Mouse (Mus musculus) heart, embryonic 11.5 days (tissue): ENCODE measurements around the gene Smagp. TPM values are rescaled to one million over a fixed set of nuclear protein-coding genes. Genes with fewer than 3 reads are reported as not detected.

Experiments used
- ATAC-seq: fragments of 200-750 bp; cut with Nextera tagmentation; replicated peaks from 2 replicates; pipeline ENCODE4 v1.8.0; 2017; ENCODE audit warnings: moderate library complexity; ENCODE audit not compliant: insufficient number of reproducible peaks, low FRiP score, low TSS enrichment
- H3K27ac ChIP-seq: fragments of 300-500 bp; sonication (generic); 2 replicates; pipeline ENCODE4 v1.5.1; 2014; ENCODE audit warnings: mild to moderate bottlenecking, low read depth, low read length
- H3K27me3 ChIP-seq: fragments of 300-500 bp; sonication (generic); 2 replicates; pipeline ENCODE4 v1.6.1; 2014; ENCODE audit warnings: mild to moderate bottlenecking, low read length, mixed read lengths; ENCODE audit not compliant: control insufficient read depth, insufficient read depth
- H3K36me3 ChIP-seq: fragments of 300-500 bp; sonication (generic); 2 replicates; pipeline ENCODE4 v1.6.1; 2014; ENCODE audit warnings: mild to moderate bottlenecking, low read length, moderate library complexity, mixed read lengths; ENCODE audit not compliant: control insufficient read depth, insufficient read depth
- H3K4me1 ChIP-seq: fragments of 300-500 bp; sonication (generic); 2 replicates; pipeline ENCODE4 v1.6.1; 2014; ENCODE audit warnings: low read length; ENCODE audit not compliant: control insufficient read depth, insufficient read depth
- H3K4me2 ChIP-seq: fragments of 300-500 bp; sonication (generic); 2 replicates; pipeline ENCODE4 v1.6.1; 2014; ENCODE audit warnings: mild to moderate bottlenecking, moderate library complexity
- H3K4me3 ChIP-seq: fragments of 300-500 bp; sonication (generic); 2 replicates; pipeline ENCODE4 v1.5.1; 2014; ENCODE audit warnings: low read depth, low read length
- H3K9ac ChIP-seq: fragments of 300-500 bp; sonication (generic); 2 replicates; pipeline ENCODE4 v1.6.1; 2014; ENCODE audit warnings: mild to moderate bottlenecking, low read depth, low read length, moderate library complexity
- H3K9me3 ChIP-seq: fragments of 300-500 bp; sonication (generic); replicated peaks from 2 replicates; pipeline ENCODE4 v1.6.1; 2016; ENCODE audit warnings: low read length; ENCODE audit not compliant: control insufficient read depth
- WGBS: fragments of 180-500 bp; shearing (Covaris S2); extraction: QIAGEN DNeasy Blood & Tissue Kit; methylation state at CpG from one replicate; pipeline ENCODE4 v1.1.7; 2014; ENCODE audit not compliant: insufficient replicate concordance; 5-methylcytosine and 5-hydroxymethylcytosine counted together
- polyA plus RNA-seq: library from polyadenylated mRNA; unstranded; fragments of >200 nt; fragmentation: Nextera tagmentation; extraction: Ambion mirVana; gene quantifications from 2 replicates; pipeline ENCODE4 v1.2.1, GENCODE M21; 2014

The Smagp gene
- polyA plus RNA-seq, 1 experiment from 2014 or later: 12.2 TPM

DNA sequence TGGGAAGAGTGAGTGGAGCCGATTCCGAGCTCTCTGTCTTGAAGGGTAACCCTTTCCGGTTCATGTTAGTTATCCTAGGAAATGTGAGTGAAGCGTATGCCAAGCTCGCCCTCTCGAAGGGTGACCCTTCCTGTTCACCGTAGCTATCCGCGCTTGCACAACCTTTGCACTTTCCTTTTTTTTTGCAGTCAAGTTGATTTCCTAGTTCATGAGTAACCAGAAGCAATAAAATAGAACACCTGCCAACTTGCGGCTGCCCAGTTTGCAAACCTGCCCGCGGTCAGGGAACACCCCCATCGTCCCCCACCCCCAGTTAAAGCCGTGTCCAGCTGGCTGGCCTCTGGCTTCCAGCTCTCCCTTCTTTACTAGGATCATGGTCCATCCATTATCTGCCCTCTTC is 42.3 kb upstream of the Smagp start:
- H3K9ac ChIP-seq: no peak overlapping the region
- no peak overlapping the region for H3K27ac ChIP-seq
- 86% methylated on average over 14 of the region's 14 CpGs for WGBS
- no peaks in the 10 kb centered on the region for H3K36me3 ChIP-seq
- no peaks in the 10 kb centered on the region for H3K27me3 ChIP-seq
- ATAC-seq: no peak
- peaks cover 10% of the 10 kb centered on the region for H3K4me1 ChIP-seq
- no peak overlapping the region for H3K4me3 ChIP-seq
- no peaks in the 10 kb centered on the region for H3K9me3 ChIP-seq
- no peak overlapping the region for H3K4me2 ChIP-seq

DNA sequence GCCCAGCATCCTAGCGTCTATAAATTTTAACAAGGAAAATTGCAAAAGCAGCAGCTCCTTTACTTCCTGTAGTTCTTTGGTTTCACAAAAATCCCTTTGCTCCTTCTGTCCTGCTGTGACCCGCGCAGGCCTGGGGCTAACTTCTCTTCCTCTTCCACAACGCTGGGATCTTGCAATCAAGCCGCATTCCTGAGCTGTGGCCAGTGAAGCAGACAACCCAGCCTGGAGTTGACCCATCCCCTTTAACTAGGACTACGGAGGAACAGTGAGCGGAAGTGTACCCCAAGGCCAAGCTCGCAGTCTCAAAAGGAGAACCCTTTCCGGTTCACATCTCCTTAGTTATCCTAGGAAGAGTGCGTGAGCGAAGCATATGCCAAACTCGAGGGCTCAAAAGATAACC is 41.8 kb upstream of the Smagp start:
- H3K9ac ChIP-seq: no peak overlapping the region
- WGBS: 77% methylated on average over 12 of the region's 12 CpGs
- no peaks in the 10 kb centered on the region for H3K9me3 ChIP-seq
- H3K4me2 ChIP-seq: no peak overlapping the region
- H3K27me3 ChIP-seq: no peaks in the 10 kb centered on the region
- H3K36me3 ChIP-seq: no peaks in the 10 kb centered on the region
- no peak overlapping the region for H3K4me3 ChIP-seq
- H3K27ac ChIP-seq: no peak overlapping the region
- ATAC-seq: no peak
- peaks cover 15% of the 10 kb centered on the region for H3K4me1 ChIP-seq

DNA sequence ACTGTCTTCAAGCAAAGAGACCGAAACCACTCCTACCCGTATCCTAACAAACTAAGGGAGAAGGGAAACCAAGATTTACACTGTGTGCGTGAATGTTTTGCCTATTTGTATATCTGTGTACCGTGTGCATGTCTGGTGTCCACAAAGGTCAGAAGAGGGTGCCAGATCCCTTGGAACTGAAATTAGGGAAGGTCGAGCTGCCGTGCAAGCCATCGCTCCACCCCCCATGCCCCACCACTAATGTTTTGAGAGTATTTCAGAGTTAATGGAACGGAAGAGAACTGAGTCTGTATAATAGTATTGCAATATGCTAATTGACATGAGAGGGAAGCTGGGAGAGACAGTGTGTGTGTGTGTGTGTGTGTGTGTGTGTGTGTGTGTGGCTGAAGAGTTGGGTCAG is 40.9 kb upstream of the Smagp start:
- no peaks in the 10 kb centered on the region for H3K9me3 ChIP-seq
- H3K4me2 ChIP-seq: no peak overlapping the region
- H3K9ac ChIP-seq: no peak overlapping the region
- peaks cover 19% of the 10 kb centered on the region for H3K4me1 ChIP-seq
- H3K27me3 ChIP-seq: no peaks in the 10 kb centered on the region
- no peaks in the 10 kb centered on the region for H3K36me3 ChIP-seq
- no peak for ATAC-seq
- WGBS: 91% methylated on average over 8 of the region's 8 CpGs
- no peak overlapping the region for H3K27ac ChIP-seq
- H3K4me3 ChIP-seq: no peak overlapping the region

DNA sequence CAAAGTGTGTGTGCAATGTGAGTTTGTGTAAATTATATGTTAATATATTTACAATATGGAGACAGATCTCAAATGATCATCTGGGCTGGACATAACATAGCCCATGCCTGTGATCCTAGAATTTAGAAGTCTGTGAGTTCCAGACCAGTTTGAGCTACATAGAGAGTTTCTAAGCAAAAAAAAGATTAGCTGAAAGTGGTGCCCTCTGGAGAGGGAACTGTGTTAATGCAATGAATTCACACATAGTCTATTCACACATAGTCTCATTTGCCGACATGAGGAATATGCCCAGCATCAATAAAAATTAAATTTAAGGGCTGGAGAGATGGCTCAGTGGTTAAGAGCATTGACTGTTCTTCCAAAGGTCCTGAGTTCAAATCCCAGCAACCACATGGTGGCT is 39.8 kb upstream of the Smagp start:
- ATAC-seq: no peak
- Histone ChIP-seq H3K4me2 (no peak overlapping the region), H3K36me3 (no peaks in the 10 kb centered on the region), H3K27me3 (no peaks in the 10 kb centered on the region), H3K9ac (no peak overlapping the region), H3K4me3 (no peak overlapping the region), H3K4me1 (peaks cover 19% of the 10 kb centered on the region), H3K27ac (no peak overlapping the region), H3K9me3 (no peaks in the 10 kb centered on the region)
- 92% methylated on average over 1 of the region's 1 CpGs for WGBS

DNA sequence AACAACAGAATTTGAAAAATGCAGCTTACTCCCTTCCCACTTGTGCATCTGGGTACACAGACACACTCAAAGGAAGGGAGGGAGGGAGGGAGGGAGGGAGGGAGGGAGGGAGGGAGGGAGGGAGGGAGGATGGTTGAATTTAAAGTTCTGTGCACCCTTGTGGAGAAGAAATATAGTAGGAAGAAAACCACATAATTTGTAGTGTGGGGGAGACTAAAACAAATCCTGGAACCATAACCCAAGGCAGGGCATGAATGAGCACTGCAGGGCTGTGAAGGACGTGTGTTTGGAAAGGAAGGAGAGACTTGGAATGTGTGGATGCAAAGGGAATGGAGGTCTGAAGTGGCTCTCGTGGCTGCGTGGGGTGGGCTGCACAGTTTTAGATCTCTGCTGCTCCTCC is 38.7 kb upstream of the Smagp start:
- no peak overlapping the region for H3K27ac ChIP-seq

DNA sequence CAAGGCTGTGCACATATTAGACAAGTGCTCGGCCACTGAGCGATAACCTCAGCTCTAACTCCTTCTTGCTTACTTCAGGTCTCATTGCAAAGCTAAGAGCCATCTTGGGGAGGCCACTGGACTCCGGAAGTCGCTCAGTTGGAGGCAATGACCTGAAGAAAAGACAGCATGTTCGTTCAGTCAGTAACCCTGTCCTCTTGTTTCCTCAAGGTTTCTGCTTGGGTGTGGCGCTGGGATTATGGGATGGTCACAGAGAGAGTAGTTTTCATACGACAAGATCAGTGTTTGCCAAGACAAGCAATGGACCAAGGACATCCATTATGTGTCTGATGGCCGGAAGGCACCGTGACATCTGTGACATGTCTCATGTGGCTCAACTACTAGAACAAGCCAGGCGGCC is 37.8 kb upstream of the Smagp start:
- no peak overlapping the region for H3K4me2 ChIP-seq
- peak overlapping the region; percentile 64; the same call in 1 of the 2 replicates for H3K27ac ChIP-seq
- H3K9me3 ChIP-seq: no peaks in the 10 kb centered on the region
- no peaks in the 10 kb centered on the region for H3K27me3 ChIP-seq
- ATAC-seq: no peak
- WGBS: 79% methylated on average over 10 of the region's 10 CpGs
- H3K4me1 ChIP-seq: peaks cover 19% of the 10 kb centered on the region
- H3K4me3 ChIP-seq: no peak overlapping the region
- no peak overlapping the region for H3K9ac ChIP-seq
- H3K36me3 ChIP-seq: no peaks in the 10 kb centered on the region

More for the DNA sequence above, 38.7 kb upstream of the Smagp start:
- Histone ChIP-seq H3K27me3 (no peaks in the 10 kb centered on the region), H3K4me2 (no peak overlapping the region), H3K9me3 (no peaks in the 10 kb centered on the region), H3K9ac (no peak overlapping the region), H3K36me3 (no peaks in the 10 kb centered on the region), H3K4me3 (no peak overlapping the region), H3K4me1 (peaks cover 19% of the 10 kb centered on the region)
- 46% methylated on average over 3 of the region's 3 CpGs for WGBS
- no peak for ATAC-seq

DNA sequence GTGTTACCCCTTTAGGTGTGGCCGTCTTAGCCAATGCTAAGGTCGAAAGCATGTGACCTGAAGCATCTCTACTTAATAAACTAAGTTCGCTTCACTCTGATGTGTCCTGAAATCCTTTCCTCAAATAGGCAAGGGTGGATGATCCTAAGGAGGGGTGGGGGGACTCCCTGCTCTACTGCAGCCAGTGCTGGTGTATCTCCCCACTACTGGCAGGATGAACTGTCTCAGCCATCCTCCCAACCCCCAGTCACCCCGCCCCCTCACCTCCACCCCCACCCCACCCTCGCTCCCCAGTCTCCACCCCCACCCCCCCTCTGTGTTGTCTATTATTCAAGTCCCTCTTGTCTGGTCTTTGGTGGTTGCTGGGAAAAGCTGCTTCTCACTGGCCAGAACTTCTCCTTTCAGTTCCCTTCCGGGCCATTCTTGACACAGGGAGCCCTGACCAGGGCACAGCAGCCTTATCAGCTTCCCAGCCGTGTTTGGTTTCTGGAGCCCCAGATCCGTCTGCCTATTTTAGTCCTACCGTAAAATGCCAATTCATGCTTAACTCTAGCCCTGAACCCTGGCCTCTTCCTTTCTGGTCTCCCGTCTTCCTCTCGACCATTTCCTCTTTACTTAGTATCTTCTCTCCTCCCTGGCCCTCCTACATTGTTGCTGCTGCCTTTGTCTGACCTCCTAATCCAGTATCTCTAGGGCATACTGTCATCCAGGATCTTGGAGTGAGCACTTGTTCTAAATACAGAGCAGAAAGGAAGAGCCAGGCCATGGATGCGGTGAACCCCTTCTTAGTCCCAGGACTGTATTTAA is 37.0 kb upstream of the Smagp start:
- Histone ChIP-seq H3K4me3 (no peak overlapping the region), H3K36me3 (no peaks in the 10 kb centered on the region), H3K27me3 (no peaks in the 10 kb centered on the region), H3K27ac (peak overlapping the region; percentile 64), H3K9ac (0 out of 2 replicates have a peak overlapping the region, but pooled peaks have one; percentile 43), H3K9me3 (no peaks in the 10 kb centered on the region), H3K4me2 (peak overlapping the region; percentile 32), H3K4me1 (peaks cover 19% of the 10 kb centered on the region)
- 23% methylated on average over 12 of the region's 12 CpGs for WGBS
- no peak; the same call in 1 of the 2 replicates for ATAC-seq

DNA sequence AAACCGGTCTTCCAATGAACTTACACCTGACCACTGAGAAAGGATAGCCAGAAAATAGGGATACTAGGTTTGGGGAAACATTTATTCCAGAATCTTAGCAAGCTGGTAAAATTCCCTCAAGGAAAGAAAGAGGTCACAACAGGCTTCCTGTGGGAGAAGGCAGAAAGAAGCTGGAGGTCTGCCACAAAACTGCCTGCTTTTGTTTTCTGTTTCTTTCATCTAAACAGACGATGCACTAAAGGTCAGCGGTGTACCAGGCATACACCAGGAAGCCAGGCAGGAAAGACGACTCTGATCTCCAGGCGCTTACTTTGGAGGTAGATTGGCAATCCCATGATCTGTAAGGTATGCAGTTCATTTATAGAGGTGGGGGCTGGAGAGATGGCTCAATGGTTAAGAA is 34.1 kb upstream of the Smagp start:
- Histone ChIP-seq H3K9ac (no peak overlapping the region), H3K4me2 (no peak overlapping the region), H3K27ac (no peak overlapping the region), H3K4me3 (no peak overlapping the region), H3K27me3 (no peaks in the 10 kb centered on the region), H3K36me3 (no peaks in the 10 kb centered on the region), H3K9me3 (no peaks in the 10 kb centered on the region), H3K4me1 (peaks cover 29% of the 10 kb centered on the region)
- no peak for ATAC-seq
- WGBS: 76% methylated on average over 5 of the region's 5 CpGs

DNA sequence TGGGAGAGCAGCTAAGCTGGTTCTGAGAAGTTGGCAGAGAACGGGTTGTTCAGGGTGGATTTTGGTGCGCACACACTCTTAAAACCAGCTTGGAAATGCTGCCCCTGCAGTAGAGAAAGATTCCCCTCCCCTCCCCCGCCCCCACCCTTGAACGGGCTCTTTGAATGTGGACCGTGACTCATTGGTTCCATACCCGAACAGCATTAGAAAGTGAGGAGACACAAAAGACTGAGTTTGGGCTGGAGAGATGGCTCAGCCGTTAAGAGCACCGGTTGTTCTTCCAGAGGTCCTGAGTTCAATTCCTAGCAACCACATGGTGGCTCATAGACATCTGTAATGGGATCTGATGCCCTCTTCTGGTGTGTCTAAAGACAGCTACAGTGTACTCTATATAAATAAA is 33.3 kb upstream of the Smagp start:
- WGBS: 71% methylated on average over 8 of the region's 8 CpGs
- Histone ChIP-seq H3K27ac (no peak overlapping the region), H3K36me3 (no peaks in the 10 kb centered on the region), H3K9me3 (no peaks in the 10 kb centered on the region), H3K4me3 (no peak overlapping the region), H3K4me1 (peaks cover 27% of the 10 kb centered on the region), H3K4me2 (no peak overlapping the region), H3K9ac (no peak overlapping the region), H3K27me3 (no peaks in the 10 kb centered on the region)
- no peak for ATAC-seq
